Mouse (Mus musculus): ENCODE results near the gene Clstn2. TPM values are rescaled to one million over a fixed set of nuclear protein-coding genes. Genes with fewer than 3 reads are reported as not detected.

The Clstn2 gene
- total and polyA plus RNA-seq, 2 experiments from 2014 or later = 10.1 to 51.6 TPM

GRCm38 (mm10) chr9:97420896-97421295 lies 612.1 kb downstream of the Clstn2 start:
- ATAC-seq = no peak
- H3K4me1 ChIP-seq (ENCODE audit: insufficient read depth, low read length) = no peaks in the 10 kb centered on the region
- no peak for TF ChIP-seq CTCF (IDR thresholded peaks at IDR 0.05; ENCODE audit: low read depth)
- H3K36me3 ChIP-seq (ENCODE audit: insufficient read depth, low read length) = no peaks in the 10 kb centered on the region
- H3K27me3 ChIP-seq (ENCODE audit: insufficient read depth, low read length) = no peaks in the 10 kb centered on the region
- no peak overlapping the region for H3K4me3 ChIP-seq (ENCODE audit: low read length)
- H3K27ac ChIP-seq = no peak overlapping the region
- no peaks in the 10 kb centered on the region for H3K9me3 ChIP-seq (ENCODE audit: low read length)
- no peak overlapping the region for H3K4me2 ChIP-seq (ENCODE audit: low read depth, low read length)
- no peak for DNase-seq (ENCODE audit: low spot score)
- WGBS = 53% methylated on average over 5 of the region's 5 CpGs
- no peak overlapping the region for H3K9ac ChIP-seq (replicated peaks; ENCODE audit: low read length)

- Histone ChIP-seq H3K9me3 (ENCODE audit: low read length) (no peaks in the 10 kb centered on the region), H3K4me1 (ENCODE audit: insufficient read depth, low read length) (no peaks in the 10 kb centered on the region), H3K4me2 (ENCODE audit: low read depth, low read length) (no peak overlapping the region), H3K36me3 (ENCODE audit: insufficient read depth, low read length) (no peaks in the 10 kb centered on the region), H3K4me3 (ENCODE audit: low read length) (no peak overlapping the region), H3K9ac (replicated peaks; ENCODE audit: low read length) (no peak overlapping the region), H3K27me3 (ENCODE audit: insufficient read depth, low read length) (no peaks in the 10 kb centered on the region), H3K27ac (no peak overlapping the region)
- TF ChIP-seq CTCF (IDR thresholded peaks at IDR 0.05; ENCODE audit: low read depth) = no peak
- DNase-seq (ENCODE audit: low spot score) = no peak
- no peak for ATAC-seq
- WGBS = 81% methylated on average over 6 of the region's 6 CpGs
Measured at GRCm38 (mm10) chr9:97414876-97415668, 617.9 kb downstream of the Clstn2 start.

GRCm38 (mm10) chr9:97408142-97408541 lies 624.8 kb downstream of the Clstn2 start:
- Histone ChIP-seq H3K4me3 (ENCODE audit: low read length) (no peak overlapping the region), H3K27ac (no peak overlapping the region), H3K4me2 (ENCODE audit: low read depth, low read length) (no peak overlapping the region), H3K9me3 (ENCODE audit: low read length) (no peaks in the 10 kb centered on the region), H3K4me1 (ENCODE audit: insufficient read depth, low read length) (no peaks in the 10 kb centered on the region), H3K36me3 (ENCODE audit: insufficient read depth, low read length) (no peaks in the 10 kb centered on the region), H3K27me3 (ENCODE audit: insufficient read depth, low read length) (no peaks in the 10 kb centered on the region), H3K9ac (replicated peaks; ENCODE audit: low read length) (no peak overlapping the region)
- ATAC-seq = no peak
- 87% methylated on average over 2 of the region's 2 CpGs for WGBS
- DNase-seq (ENCODE audit: low spot score) = peak; percentile 29
- TF ChIP-seq CTCF (IDR thresholded peaks at IDR 0.05; ENCODE audit: low read depth) = peak; percentile 58
